Mouse (Mus musculus): ENCODE measurements around the gene Ppp1r12a. TPM values are rescaled to one million over a fixed set of nuclear protein-coding genes. Genes with fewer than 3 reads are reported as not detected.

Ppp1r12a gene
- 89.6 and 101 TPM in 2 replicates for polyA plus RNA-seq (2015; fragmentation: Nextera tagmentation; extraction: Ambion mirVana)

GRCm38 (mm10) chr10:108161261-108162256 lies at the start of gene Ppp1r12a:
Gene Ppp1r12a (plus strand): TSS chr10:108162193.
- peak; percentile 97 for ATAC-seq
- peak within 1 kb of the TSS; percentile 94 for H3K27ac ChIP-seq (ENCODE audit: low read length)
- H3K36me3 ChIP-seq (ENCODE audit: control insufficient read depth, insufficient read depth, low read length) = no peaks in the 10 kb centered on the region
- WGBS = under 1% methylated on average over 86 of the region's 89 CpGs
- peak within 1 kb of the TSS; percentile 100 for H3K4me3 ChIP-seq (ENCODE audit: low read length)
- no peaks in the 10 kb centered on the region for H3K27me3 ChIP-seq (replicated peaks; ENCODE audit: control insufficient read depth, insufficient read depth, low read length)
- peaks cover 12% of the 10 kb centered on the region for H3K4me1 ChIP-seq (ENCODE audit: control insufficient read depth, insufficient read depth, low read length)
- peak within 1 kb of the TSS; percentile 71 for H3K4me2 ChIP-seq (ENCODE audit: low read depth, low read length)
- no peaks in the 10 kb centered on the region for H3K9me3 ChIP-seq (ENCODE audit: control insufficient read depth, low read length)
- peak within 1 kb of the TSS; percentile 100 for H3K9ac ChIP-seq (ENCODE audit: low read depth, low read length)

GRCm38 (mm10) chr10:108113361-108114237 lies 48.4 kb upstream of the Ppp1r12a start:
- 26% methylated on average over 17 of the region's 17 CpGs for WGBS
- H3K36me3 ChIP-seq (ENCODE audit: control insufficient read depth, insufficient read depth, low read length) = no peaks in the 10 kb centered on the region
- peak overlapping the region; percentile 34 for H3K4me3 ChIP-seq (ENCODE audit: low read length)
- peak overlapping the region; percentile 56; the same call in 1 of the 2 replicates for H3K9ac ChIP-seq (ENCODE audit: low read depth, low read length)
- H3K27me3 ChIP-seq (replicated peaks; ENCODE audit: control insufficient read depth, insufficient read depth, low read length) = no peaks in the 10 kb centered on the region
- H3K27ac ChIP-seq (ENCODE audit: low read length) = peak overlapping the region; percentile 77
- peaks cover 5% of the 10 kb centered on the region; the same call in 1 of the 2 replicates for H3K4me1 ChIP-seq (ENCODE audit: control insufficient read depth, insufficient read depth, low read length)
- H3K4me2 ChIP-seq (ENCODE audit: low read depth, low read length) = peak overlapping the region; percentile 61
- no peaks in the 10 kb centered on the region for H3K9me3 ChIP-seq (ENCODE audit: control insufficient read depth, low read length)
- ATAC-seq = peak; percentile 98

- H3K36me3 ChIP-seq (ENCODE audit: control insufficient read depth, insufficient read depth, low read length) = no peaks in the 10 kb centered on the region
- H3K4me1 ChIP-seq (ENCODE audit: control insufficient read depth, insufficient read depth, low read length) = peaks cover 5% of the 10 kb centered on the region; the same call in 1 of the 2 replicates
- no peak for ATAC-seq
- no peaks in the 10 kb centered on the region for H3K9me3 ChIP-seq (ENCODE audit: control insufficient read depth, low read length)
- no peak overlapping the region for H3K27ac ChIP-seq (ENCODE audit: low read length)
- H3K9ac ChIP-seq (ENCODE audit: low read depth, low read length) = no peak overlapping the region
- H3K4me2 ChIP-seq (ENCODE audit: low read depth, low read length) = no peak overlapping the region
- WGBS = 77% methylated on average over 13 of the region's 13 CpGs
- no peak overlapping the region for H3K4me3 ChIP-seq (ENCODE audit: low read length)
- no peaks in the 10 kb centered on the region for H3K27me3 ChIP-seq (replicated peaks; ENCODE audit: control insufficient read depth, insufficient read depth, low read length)
Observed at GRCm38 (mm10) chr10:108118200-108119163, 43.5 kb upstream of the Ppp1r12a start.

GRCm38 (mm10) chr10:108119416-108119815 lies 42.6 kb upstream of the Ppp1r12a start:
- WGBS = 56% methylated on average over 1 of the region's 1 CpGs
- no peaks in the 10 kb centered on the region for H3K36me3 ChIP-seq (ENCODE audit: control insufficient read depth, insufficient read depth, low read length)
- ATAC-seq = no peak
- H3K4me2 ChIP-seq (ENCODE audit: low read depth, low read length) = no peak overlapping the region
- no peak overlapping the region for H3K9ac ChIP-seq (ENCODE audit: low read depth, low read length)
- H3K4me1 ChIP-seq (ENCODE audit: control insufficient read depth, insufficient read depth, low read length) = no peaks in the 10 kb centered on the region
- H3K27ac ChIP-seq (ENCODE audit: low read length) = no peak overlapping the region
- H3K9me3 ChIP-seq (ENCODE audit: control insufficient read depth, low read length) = no peaks in the 10 kb centered on the region
- H3K27me3 ChIP-seq (replicated peaks; ENCODE audit: control insufficient read depth, insufficient read depth, low read length) = no peaks in the 10 kb centered on the region
- H3K4me3 ChIP-seq (ENCODE audit: low read length) = no peak overlapping the region

- Histone ChIP-seq H3K27me3 (replicated peaks; ENCODE audit: control insufficient read depth, insufficient read depth, low read length) (no peaks in the 10 kb centered on the region), H3K36me3 (ENCODE audit: control insufficient read depth, insufficient read depth, low read length) (no peaks in the 10 kb centered on the region), H3K9me3 (ENCODE audit: control insufficient read depth, low read length) (no peaks in the 10 kb centered on the region), H3K4me2 (ENCODE audit: low read depth, low read length) (no peak overlapping the region), H3K9ac (ENCODE audit: low read depth, low read length) (no peak overlapping the region), H3K27ac (ENCODE audit: low read length) (no peak overlapping the region; the same call in 1 of the 2 replicates), H3K4me1 (ENCODE audit: control insufficient read depth, insufficient read depth, low read length) (no peaks in the 10 kb centered on the region), H3K4me3 (ENCODE audit: low read length) (no peak overlapping the region)
- 62% methylated on average over 3 of the region's 3 CpGs for WGBS
- peak; percentile 96 for ATAC-seq
Observed at GRCm38 (mm10) chr10:108124934-108125599, 36.9 kb upstream of the Ppp1r12a start.

GRCm38 (mm10) chr10:108129167-108129566 lies 32.8 kb upstream of the Ppp1r12a start:
- WGBS = 91% methylated on average over 3 of the region's 3 CpGs
- no peak overlapping the region for H3K9ac ChIP-seq (ENCODE audit: low read depth, low read length)
- no peak for ATAC-seq
- no peaks in the 10 kb centered on the region for H3K9me3 ChIP-seq (ENCODE audit: control insufficient read depth, low read length)
- no peak overlapping the region for H3K4me2 ChIP-seq (ENCODE audit: low read depth, low read length)
- no peaks in the 10 kb centered on the region for H3K36me3 ChIP-seq (ENCODE audit: control insufficient read depth, insufficient read depth, low read length)
- no peaks in the 10 kb centered on the region for H3K27me3 ChIP-seq (replicated peaks; ENCODE audit: control insufficient read depth, insufficient read depth, low read length)
- no peaks in the 10 kb centered on the region for H3K4me1 ChIP-seq (ENCODE audit: control insufficient read depth, insufficient read depth, low read length)
- H3K27ac ChIP-seq (ENCODE audit: low read length) = no peak overlapping the region
- H3K4me3 ChIP-seq (ENCODE audit: low read length) = no peak overlapping the region

- no peaks in the 10 kb centered on the region for H3K36me3 ChIP-seq (ENCODE audit: control insufficient read depth, insufficient read depth, low read length)
- 44% methylated on average over 6 of the region's 6 CpGs for WGBS
- no peak overlapping the region for H3K4me3 ChIP-seq (ENCODE audit: low read length)
- no peaks in the 10 kb centered on the region for H3K9me3 ChIP-seq (ENCODE audit: control insufficient read depth, low read length)
- no peak for ATAC-seq
- no peak overlapping the region for H3K27ac ChIP-seq (ENCODE audit: low read length)
- H3K4me2 ChIP-seq (ENCODE audit: low read depth, low read length) = no peak overlapping the region
- no peak overlapping the region for H3K9ac ChIP-seq (ENCODE audit: low read depth, low read length)
- no peaks in the 10 kb centered on the region for H3K27me3 ChIP-seq (replicated peaks; ENCODE audit: control insufficient read depth, insufficient read depth, low read length)
- no peaks in the 10 kb centered on the region for H3K4me1 ChIP-seq (ENCODE audit: control insufficient read depth, insufficient read depth, low read length)
Observed at GRCm38 (mm10) chr10:108131858-108132257, 30.1 kb upstream of the Ppp1r12a start.

- Histone ChIP-seq H3K4me2 (ENCODE audit: low read depth, low read length) (no peak overlapping the region), H3K4me1 (ENCODE audit: control insufficient read depth, insufficient read depth, low read length) (no peaks in the 10 kb centered on the region), H3K4me3 (ENCODE audit: low read length) (no peak overlapping the region), H3K27me3 (replicated peaks; ENCODE audit: control insufficient read depth, insufficient read depth, low read length) (no peaks in the 10 kb centered on the region), H3K9ac (ENCODE audit: low read depth, low read length) (no peak overlapping the region), H3K9me3 (ENCODE audit: control insufficient read depth, low read length) (no peaks in the 10 kb centered on the region), H3K27ac (ENCODE audit: low read length) (no peak overlapping the region), H3K36me3 (ENCODE audit: control insufficient read depth, insufficient read depth, low read length) (no peaks in the 10 kb centered on the region)
- no peak for ATAC-seq
- 87% methylated on average over 6 of the region's 6 CpGs for WGBS
Observed at GRCm38 (mm10) chr10:108133253-108133652, 28.7 kb upstream of the Ppp1r12a start.

Measured in intestine, embryonic 16.5 days (tissue).